In genomic region chr10:108385480-108385955, GRCm38 (mm10) we compare ENCODE assay signal across 12 mouse cellular contexts. TPM values are rescaled to one million over a fixed set of nuclear protein-coding genes. Genes with fewer than 3 reads are reported as not detected.
DNase-seq lines count a peak whose midpoint lies in the region; ATAC-seq and TF ChIP-seq lines count a peak whose summit lies in the region.
"Had no signal": no experiment of that assay in that cellular context is flagged by ENCODE, and none has a peak within 500 bp of the region (broad histone marks: within the 10 kb centered on the region; RNA-seq: fewer than 3 reads in every experiment).

No protein-coding gene starts in this region.

- H3K27ac ChIP-seq in heart, embryonic 11.5 days (ENCODE audit: low read depth, low read length), result peak overlapping the region; percentile 46; the same call in 1 of the 2 replicates
- H3K27ac ChIP-seq in heart, adult 2 months, result no peak overlapping the region
- H3K27ac ChIP-seq in liver, adult 2 months (replicated peaks; ENCODE audit: insufficient read depth, low read depth, low read length), result peak overlapping the region; percentile 16; the same call in 1 of the 2 replicates
- H3K27ac ChIP-seq in liver, postnatal 0 days (ENCODE audit: low read depth), result peak overlapping the region; percentile 34; the same call in 1 of the 2 replicates

- DNase-seq in heart, adult 2 months, result no peak
- DNase-seq in liver, adult 2 months (ENCODE audit: extremely low read depth, low read depth, low spot score), result peak; percentile 74
- no peak for DNase-seq in liver
- peak; percentile 64 for DNase-seq in embryo, embryonic 10 days (ENCODE audit: low spot score)
- no peak for DNase-seq in liver, postnatal 0 days
- no peak for DNase-seq in spleen, adult 18-20 months
- DNase-seq in spleen, postnatal 10 days (ENCODE audit: low spot score in 2 of 2), result no peak
- DNase-seq: cerebellum, postnatal 10 days; heart, adult 18-20 months; lung, embryonic 14.5 days had no signal

- TF ChIP-seq EP300 in heart, adult 2 months (IDR thresholded peaks at IDR 0.05; ENCODE audit: insufficient read depth, low read depth, low read length), result no peak
- TF ChIP-seq EP300 in liver, postnatal 0 days (IDR thresholded peaks at IDR 0.05; ENCODE audit: low read depth), result no peak

- no peaks in the 10 kb centered on the region for H3K36me3 ChIP-seq in heart, embryonic 11.5 days (ENCODE audit: control insufficient read depth, insufficient read depth, low read length)
- H3K36me3 ChIP-seq in heart, adult 2 months (ENCODE audit: control insufficient read depth, insufficient read depth, low read length), result no peaks in the 10 kb centered on the region
- H3K36me3 ChIP-seq in liver, adult 2 months (ENCODE audit: control insufficient read depth, insufficient read depth, low read length), result peaks cover 2% of the 10 kb centered on the region; the same call in 1 of the 2 replicates
- H3K36me3 ChIP-seq in liver, postnatal 0 days (replicated peaks; ENCODE audit: insufficient read depth, low read length), result 0 out of 2 replicates have a peak, but pooled peaks cover 4% of the 10 kb centered on the region

- 34% methylated on average over 5 of the region's 5 CpGs for WGBS in heart, embryonic 11.5 days (ENCODE audit: insufficient replicate concordance)
- WGBS in heart, adult 2 months, result 54% methylated on average over 5 of the region's 5 CpGs
- 28% methylated on average over 5 of the region's 5 CpGs for WGBS in liver, adult 2 months
- 51% methylated on average over 5 of the region's 5 CpGs for WGBS in liver, postnatal 0 days (ENCODE audit: insufficient replicate concordance)

- ATAC-seq in heart, embryonic 11.5 days (replicated peaks; ENCODE audit: insufficient number of reproducible peaks, low FRiP score, low TSS enrichment), result no peak
- peak; percentile 56 for ATAC-seq in liver, postnatal 0 days
- ATAC-seq: inflammation-experienced regulatory T-cells, adult 6 months had no signal

- no peak overlapping the region for H3K4me2 ChIP-seq in heart, embryonic 11.5 days
- H3K4me2 ChIP-seq in liver, postnatal 0 days (ENCODE audit: low read depth, low read length), result no peak overlapping the region
- H3K4me2 ChIP-seq: lung, embryonic 14.5 days had no signal

- no peaks in the 10 kb centered on the region for H3K9me3 ChIP-seq in heart, embryonic 11.5 days (replicated peaks; ENCODE audit: control insufficient read depth, low read length)
- H3K9me3 ChIP-seq in liver, postnatal 0 days (ENCODE audit: low read length), result no peaks in the 10 kb centered on the region

- H3K4me3 ChIP-seq in heart, embryonic 11.5 days (ENCODE audit: low read depth, low read length), result no peak overlapping the region
- no peak overlapping the region for H3K4me3 ChIP-seq in heart, adult 2 months
- no peak overlapping the region for H3K4me3 ChIP-seq in liver, adult 2 months (ENCODE audit: insufficient read depth, low read depth, low read length)
- no peak overlapping the region for H3K4me3 ChIP-seq in liver, postnatal 0 days (ENCODE audit: low read depth, low read length)

- no peaks in the 10 kb centered on the region for H3K79me2 ChIP-seq in heart, adult 2 months (replicated peaks; ENCODE audit: control insufficient read depth, insufficient read depth, low read length)
- no peaks in the 10 kb centered on the region; the same call in 1 of the 2 replicates for H3K79me2 ChIP-seq in liver, adult 2 months (ENCODE audit: control insufficient read depth, insufficient read depth, low read length)

- H3K27me3 ChIP-seq in heart, embryonic 11.5 days (ENCODE audit: control insufficient read depth, insufficient read depth, low read length), result no peaks in the 10 kb centered on the region
- H3K27me3 ChIP-seq in heart, adult 2 months (ENCODE audit: control insufficient read depth, insufficient read depth, low read length), result no peaks in the 10 kb centered on the region
- H3K27me3 ChIP-seq in liver, adult 2 months (ENCODE audit: control insufficient read depth, insufficient read depth, low read length), result no peaks in the 10 kb centered on the region
- H3K27me3 ChIP-seq in liver, postnatal 0 days (ENCODE audit: insufficient read depth, low read length), result no peaks in the 10 kb centered on the region

- no peak overlapping the region for H3K9ac ChIP-seq in heart, embryonic 11.5 days (ENCODE audit: low read depth, low read length)
- H3K9ac ChIP-seq in heart, adult 2 months (ENCODE audit: low read depth, low read length), result no peak overlapping the region
- H3K9ac ChIP-seq in liver, adult 2 months (ENCODE audit: low read depth, low read length), result no peak overlapping the region
- H3K9ac ChIP-seq in liver, postnatal 0 days (replicated peaks), result no peak overlapping the region
- H3K9ac ChIP-seq: lung, embryonic 14.5 days had no signal

- no peak for TF ChIP-seq POLR2A in heart, adult 2 months (IDR thresholded peaks at IDR 0.05; ENCODE audit: insufficient read depth, low read depth, low read length)
- no peak for TF ChIP-seq POLR2A in liver, adult 2 months (IDR thresholded peaks at IDR 0.05; ENCODE audit: extremely low read depth, insufficient read depth, low read length)

- intact Hi-C loops in heart, adult 2 months (cut with DNase I), result no loop called here

- TF ChIP-seq CTCF in heart, adult 2 months (IDR thresholded peaks at IDR 0.05), result no peak
- TF ChIP-seq CTCF in liver, adult 2 months (IDR thresholded peaks at IDR 0.05; ENCODE audit: low read depth, low read length), result no peak
- no peak for TF ChIP-seq CTCF in liver, postnatal 0 days (IDR thresholded peaks at IDR 0.05; ENCODE audit: low read depth)

- H3K4me1 ChIP-seq in heart, embryonic 11.5 days (ENCODE audit: control insufficient read depth, insufficient read depth, low read length), result peaks cover 34% of the 10 kb centered on the region
- H3K4me1 ChIP-seq in heart, adult 2 months (ENCODE audit: control insufficient read depth, insufficient read depth, low read length), result no peaks in the 10 kb centered on the region
- peaks cover 20% of the 10 kb centered on the region for H3K4me1 ChIP-seq in liver, adult 2 months (ENCODE audit: control insufficient read depth, insufficient read depth, low read length)
- H3K4me1 ChIP-seq in liver, postnatal 0 days (ENCODE audit: insufficient read depth), result peaks cover 8% of the 10 kb centered on the region

RNA-seq across cellular contexts. Expression of gene Pawr, which starts 53.6 kb away (rescaled TPM):
- 16.8 and 18.7 TPM in 2 replicates for polyA plus RNA-seq in heart, embryonic 11.5 days (2014; fragmentation: Nextera tagmentation; extraction: Ambion mirVana)
- 1 to 10 TPM; 2.5 to 3.5 TPM for total RNA-seq in heart, adult 2 months (2021)
- polyA plus RNA-seq in heart, adult 2 months (2012; rRNA removed), result 1.1 and 2.0 TPM in 2 replicates
- 7.1 and 7.5 TPM in 2 replicates for total RNA-seq in liver, adult 2 months (2014; rRNA removed)
- 5.0 and 5.3 TPM in 2 replicates for polyA plus RNA-seq in liver, adult 2 months (2012; rRNA removed)
- polyA plus RNA-seq in liver, postnatal 0 days (2015; fragmentation: Nextera tagmentation; extraction: Ambion mirVana), result 3.5 and 4.9 TPM in 2 replicates

Comparison
In these comparisons a context has a peak if more than half of its experiments do, and no peak if none do; other contexts are left out.
1. DNase-seq: peak in liver, adult 2 months (single experiment) and embryo, embryonic 10 days (single experiment); none in heart, adult 2 months (0 of 2), liver (single experiment), liver, postnatal 0 days (single experiment), spleen, adult 18-20 months (0 of 2) and spleen, postnatal 10 days (0 of 2).